Mouse (Mus musculus) hindbrain, embryonic 11.5 days (tissue): ENCODE results near the gene Sema6b. TPM values are rescaled to one million over a fixed set of nuclear protein-coding genes. Genes with fewer than 3 reads are reported as not detected.
A peak's percentile ranks its signal among the peaks of the same experiment; 100 is the strongest.

Experiments
- ATAC-seq: fragments of 200-750 bp; cut with Nextera tagmentation; 2 replicates; pipeline ENCODE4 v1.8.0; 2017; ENCODE audit warnings: mild to moderate bottlenecking, moderate TSS enrichment, moderate library complexity; ENCODE audit not compliant: low FRiP score
- DNase-seq: peaks from one replicate; pipeline ENCODE4 v3.0.0-alpha.2; 2015; ENCODE audit warnings: low spot score
- H3K27ac ChIP-seq: fragments of 300-500 bp; sonication (generic); 2 replicates; pipeline ENCODE4 v1.5.1; 2014; ENCODE audit warnings: mild to moderate bottlenecking, low read depth, low read length
- H3K27me3 ChIP-seq: fragments of 300-500 bp; sonication (generic); 2 replicates; pipeline ENCODE4 v1.6.1; 2014; ENCODE audit warnings: mild to moderate bottlenecking, low read length, moderate library complexity, mixed read lengths; ENCODE audit not compliant: control insufficient read depth, insufficient read depth
- H3K36me3 ChIP-seq: fragments of 300-500 bp; sonication (generic); 2 replicates; pipeline ENCODE4 v1.6.1; 2014; ENCODE audit warnings: mild to moderate bottlenecking, low read length, moderate library complexity, mixed read lengths; ENCODE audit not compliant: control insufficient read depth, insufficient read depth
- H3K4me1 ChIP-seq: fragments of 300-500 bp; sonication (generic); replicated peaks from 2 replicates; pipeline ENCODE4 v1.6.1; 2014; ENCODE audit warnings: low read length, mixed read lengths; ENCODE audit not compliant: control insufficient read depth, insufficient read depth
- H3K4me2 ChIP-seq: fragments of 300-500 bp; sonication (generic); replicated peaks from 2 replicates; pipeline ENCODE4 v1.6.1; 2014; ENCODE audit warnings: mild to moderate bottlenecking, low read depth, low read length
- H3K4me3 ChIP-seq: fragments of 300-500 bp; sonication (generic); 2 replicates; pipeline ENCODE4 v1.5.1; 2014; ENCODE audit warnings: low read depth, low read length
- H3K9ac ChIP-seq: fragments of 300-500 bp; sonication (generic); 2 replicates; pipeline ENCODE4 v1.6.1; 2014; ENCODE audit warnings: low read depth, low read length
- H3K9me3 ChIP-seq: fragments of 300-500 bp; sonication (generic); 2 replicates; pipeline ENCODE4 v1.6.1; 2016; ENCODE audit warnings: low read length; ENCODE audit not compliant: control insufficient read depth
- WGBS: fragments of 180-500 bp; shearing (Covaris S2); extraction: QIAGEN DNeasy Blood & Tissue Kit; methylation state at CpG from one replicate; pipeline ENCODE4 v1.1.7; 2014; 5-methylcytosine and 5-hydroxymethylcytosine counted together
- polyA plus RNA-seq: library from polyadenylated mRNA; unstranded; fragments of >200 nt; fragmentation: Nextera tagmentation; extraction: Ambion mirVana; gene quantifications from 2 replicates; pipeline ENCODE4 v1.2.1, GENCODE M21; 2014

The Sema6b gene
- polyA plus RNA-seq, 1 experiment from 2014 or later, result 2.5 TPM

DNA sequence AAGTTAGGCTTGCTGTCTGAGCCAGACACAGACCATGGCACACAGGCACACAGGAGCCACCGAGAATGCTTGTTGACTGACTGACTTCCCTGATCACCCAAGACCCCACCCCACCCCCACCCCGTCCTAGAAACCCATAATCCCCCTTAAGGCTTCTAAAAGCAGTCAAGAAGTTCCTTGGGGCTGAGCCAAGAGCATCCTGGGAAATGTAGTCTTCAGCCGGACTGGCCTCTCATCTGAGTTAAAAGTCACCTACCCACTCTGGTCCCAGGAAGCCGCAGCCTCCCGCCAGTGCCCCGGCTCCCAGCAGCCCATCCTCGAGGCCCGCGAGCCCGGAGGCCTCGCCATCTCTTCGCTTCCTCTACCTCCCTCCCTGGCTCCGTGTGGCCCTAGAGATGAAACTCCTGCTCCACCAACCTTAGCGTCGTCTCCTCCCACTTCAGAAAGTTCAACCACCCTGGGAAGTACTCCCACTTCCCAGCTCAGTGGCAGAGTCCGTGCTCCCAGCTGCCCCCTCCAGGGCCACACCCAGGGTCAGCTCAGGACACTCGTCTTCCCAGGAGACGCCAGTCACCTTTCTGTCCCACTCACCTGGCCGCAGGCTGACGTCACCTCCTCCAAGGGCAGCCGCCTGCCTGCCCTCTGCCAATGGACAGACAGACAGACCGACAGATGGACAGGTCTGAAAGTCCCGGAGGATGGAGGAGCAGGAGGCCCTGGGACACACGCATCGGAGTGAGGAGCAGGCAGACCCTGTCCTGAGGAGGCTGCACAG, 2.1 kb downstream of the Sema6b start:
- Histone ChIP-seq H3K9me3 (no peaks in the 10 kb centered on the region), H3K4me3 (peak overlapping the region; percentile 18), H3K4me1 (peaks cover 15% of the 10 kb centered on the region), H3K4me2 (peak overlapping the region; percentile 93), H3K36me3 (no peaks in the 10 kb centered on the region), H3K9ac (no peak overlapping the region), H3K27me3 (peaks cover 35% of the 10 kb centered on the region), H3K27ac (no peak overlapping the region)
- WGBS, result 14% methylated on average over 25 of the region's 25 CpGs
- DNase-seq (no peak), ATAC-seq (no peak)

DNA sequence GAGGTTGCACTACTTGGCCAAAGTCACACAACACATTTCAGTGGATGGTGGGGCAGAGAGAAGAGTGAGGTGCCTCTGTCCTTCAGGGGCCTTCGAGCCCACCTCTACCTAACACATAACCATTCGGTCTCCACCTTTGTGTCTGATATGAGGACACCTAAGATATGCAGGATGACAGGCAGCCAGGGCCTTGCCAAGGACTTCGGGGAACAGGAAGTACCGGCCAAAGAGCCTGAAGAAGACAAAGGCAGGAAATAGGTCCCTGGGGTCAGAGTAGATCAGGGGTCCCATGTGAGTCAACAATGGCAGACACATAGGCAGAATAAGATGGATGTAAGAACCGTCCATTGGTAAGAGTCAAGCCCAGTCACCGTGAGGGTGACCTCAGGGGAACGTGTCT, 3.6 kb downstream of the Sema6b start:
- peaks cover 6% of the 10 kb centered on the region for H3K4me1 ChIP-seq
- 85% methylated on average over 7 of the region's 7 CpGs for WGBS

DNA sequence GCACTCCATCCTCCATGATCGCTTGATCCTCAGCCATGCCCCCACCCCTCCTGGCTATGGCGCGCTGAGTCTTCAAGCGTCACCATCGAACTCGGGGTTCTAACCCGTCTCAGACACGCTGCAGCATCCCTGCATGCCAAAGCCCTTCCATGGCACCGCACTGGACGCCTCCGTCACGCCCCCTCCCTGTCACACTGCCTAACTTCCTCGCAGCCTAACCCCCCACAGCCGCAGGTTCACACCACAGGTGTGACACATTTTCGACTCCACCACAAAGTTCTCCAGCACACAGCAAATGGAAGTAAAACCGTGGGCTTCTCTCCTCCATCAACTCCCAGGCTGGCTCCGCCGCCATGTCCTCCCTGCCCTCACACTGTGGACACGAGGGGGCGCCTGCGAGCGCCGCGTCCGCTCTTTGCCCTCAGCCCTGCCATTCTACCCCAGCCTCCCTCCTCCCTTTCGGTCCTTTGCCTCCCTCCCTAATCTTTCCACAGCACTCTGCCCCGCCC, 5.6 kb downstream of the Sema6b start:
- Histone ChIP-seq H3K27me3 (peaks cover 15% of the 10 kb centered on the region), H3K36me3 (no peaks in the 10 kb centered on the region), H3K9me3 (no peaks in the 10 kb centered on the region), H3K4me1 (peaks cover 5% of the 10 kb centered on the region), H3K9ac (0 out of 2 replicates have a peak overlapping the region, but pooled peaks have one; percentile 17), H3K4me3 (0 out of 2 replicates have a peak overlapping the region, but pooled peaks have one; percentile 10), H3K27ac (no peak overlapping the region), H3K4me2 (peak overlapping the region; percentile 39)
- DNase-seq (peak; percentile 80), ATAC-seq (0 out of 2 replicates have a peak, but pooled peaks have one; percentile 10)
- WGBS, result under 1% methylated on average over 27 of the region's 27 CpGs

More for the DNA sequence above, 3.6 kb downstream of the Sema6b start:
- peaks cover 33% of the 10 kb centered on the region for H3K27me3 ChIP-seq
- no peaks in the 10 kb centered on the region for H3K9me3 ChIP-seq
- no peaks in the 10 kb centered on the region for H3K36me3 ChIP-seq
- no peak overlapping the region for H3K4me3 ChIP-seq
- DNase-seq (no peak), ATAC-seq (no peak)
- H3K9ac ChIP-seq, result no peak overlapping the region
- no peak overlapping the region for H3K4me2 ChIP-seq
- H3K27ac ChIP-seq, result no peak overlapping the region

DNA sequence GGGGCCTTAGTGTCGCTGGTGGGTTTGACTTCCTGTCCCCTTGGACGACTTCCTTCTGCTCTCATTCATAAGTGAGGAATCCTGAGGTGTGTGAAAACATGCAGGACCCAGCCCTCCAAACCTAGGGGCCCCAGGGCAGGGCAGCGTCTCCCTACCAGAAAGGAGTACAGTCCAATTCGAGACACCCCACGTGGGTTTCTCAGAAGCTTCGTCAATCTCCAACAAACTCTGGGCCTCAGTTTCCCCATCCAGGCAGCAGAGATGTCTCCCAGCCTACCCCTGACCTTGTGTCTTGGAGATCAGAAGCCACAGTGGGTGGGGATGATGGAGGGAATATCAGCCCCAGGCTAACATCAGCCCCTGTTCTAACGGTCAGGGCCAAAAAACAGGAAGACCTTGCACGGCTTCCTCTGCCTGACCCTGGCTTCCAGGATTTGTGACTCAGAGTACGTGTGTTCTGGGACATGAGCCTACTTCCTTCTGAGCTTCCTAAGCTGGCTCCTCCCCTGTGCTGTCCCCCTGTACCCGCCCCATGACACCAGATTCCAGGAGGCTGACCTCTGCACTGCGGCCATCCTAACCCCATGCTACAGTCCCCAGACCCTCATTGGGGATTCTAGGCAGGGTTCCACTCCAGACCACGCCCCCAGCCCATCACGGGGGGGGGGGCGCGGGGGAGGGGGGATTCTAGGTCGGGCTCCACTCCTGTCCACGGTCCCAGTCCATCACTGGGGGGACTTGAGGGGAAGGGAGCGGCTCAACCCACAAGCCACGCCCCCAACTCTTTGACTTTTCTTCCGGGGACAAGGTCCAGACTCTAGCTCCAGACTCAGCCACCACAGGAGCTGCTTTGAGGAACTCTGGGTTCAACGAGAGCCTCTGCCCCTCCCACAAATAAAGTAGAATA, 6.4 kb downstream of the Sema6b start:
- H3K4me1 ChIP-seq, result peaks cover 5% of the 10 kb centered on the region
- H3K9ac ChIP-seq, result no peak overlapping the region
- H3K4me2 ChIP-seq, result peak overlapping the region; percentile 39; the same call in 1 of the 2 replicates
- no peak overlapping the region for H3K27ac ChIP-seq
- no peaks in the 10 kb centered on the region for H3K9me3 ChIP-seq
- H3K36me3 ChIP-seq, result no peaks in the 10 kb centered on the region
- H3K4me3 ChIP-seq, result no peak overlapping the region
- peak; percentile 34 for DNase-seq
- WGBS, result 18% methylated on average over 18 of the region's 21 CpGs
- peaks cover 8% of the 10 kb centered on the region for H3K27me3 ChIP-seq
- ATAC-seq, result peak; percentile 67

DNA sequence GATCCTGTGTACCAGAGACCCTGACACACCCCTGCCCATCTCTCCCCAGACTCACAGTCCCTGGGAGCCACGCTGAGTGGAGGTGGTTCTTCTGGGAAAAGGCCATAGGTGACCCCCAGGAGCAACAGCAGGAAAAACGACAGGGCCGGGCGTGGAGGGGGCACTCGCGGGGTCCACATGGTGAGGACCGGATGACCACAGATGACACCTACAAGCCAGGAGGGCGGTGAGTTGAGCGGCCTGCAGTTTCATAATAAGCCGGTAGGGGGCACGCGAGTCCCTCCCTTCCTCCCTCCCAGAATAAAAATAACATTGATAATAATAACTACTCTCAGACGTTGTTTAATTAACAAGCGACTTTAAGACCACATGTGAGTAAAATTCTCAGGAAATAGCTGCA, 7.5 kb downstream of the Sema6b start:
- no peak overlapping the region for H3K9ac ChIP-seq
- 4% methylated on average over 14 of the region's 14 CpGs for WGBS
- no peak for ATAC-seq
- H3K9me3 ChIP-seq, result no peaks in the 10 kb centered on the region
- H3K27ac ChIP-seq, result no peak overlapping the region
- 0 out of 2 replicates have a peak, but pooled peaks cover 2% of the 10 kb centered on the region for H3K4me1 ChIP-seq
- H3K4me3 ChIP-seq, result no peak overlapping the region
- no peaks in the 10 kb centered on the region; the same call in 1 of the 2 replicates for H3K36me3 ChIP-seq
- no peaks in the 10 kb centered on the region for H3K27me3 ChIP-seq
- H3K4me2 ChIP-seq, result no peak overlapping the region
- peak; percentile 82 for DNase-seq

DNA sequence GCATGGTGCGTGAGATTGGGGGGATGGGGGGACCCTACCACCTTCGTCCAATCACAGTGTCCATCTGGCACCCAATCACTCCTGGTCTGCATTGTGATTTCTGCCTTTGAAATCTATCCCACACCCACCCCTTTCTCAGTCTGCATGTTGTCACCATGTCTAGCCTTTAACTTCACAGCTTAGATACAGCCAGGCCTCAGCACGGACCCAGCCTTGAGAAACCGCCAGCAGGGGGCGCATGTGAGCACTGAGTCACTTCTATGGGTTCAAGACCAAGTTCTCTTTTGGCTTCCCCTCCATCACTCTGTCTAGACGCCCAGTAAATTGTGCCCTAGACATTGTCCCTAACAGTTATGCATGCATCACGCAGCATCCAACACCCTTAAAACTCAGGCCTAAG, 8.3 kb downstream of the Sema6b start:
- Histone ChIP-seq H3K9me3 (no peaks in the 10 kb centered on the region), H3K9ac (no peak overlapping the region), H3K4me1 (0 out of 2 replicates have a peak, but pooled peaks cover 2% of the 10 kb centered on the region), H3K4me3 (no peak overlapping the region), H3K36me3 (no peaks in the 10 kb centered on the region; the same call in 1 of the 2 replicates), H3K27ac (no peak overlapping the region), H3K4me2 (no peak overlapping the region), H3K27me3 (no peaks in the 10 kb centered on the region)
- DNase-seq, result peak; percentile 80
- 40% methylated on average over 7 of the region's 7 CpGs for WGBS
- ATAC-seq, result peak; percentile 29

DNA sequence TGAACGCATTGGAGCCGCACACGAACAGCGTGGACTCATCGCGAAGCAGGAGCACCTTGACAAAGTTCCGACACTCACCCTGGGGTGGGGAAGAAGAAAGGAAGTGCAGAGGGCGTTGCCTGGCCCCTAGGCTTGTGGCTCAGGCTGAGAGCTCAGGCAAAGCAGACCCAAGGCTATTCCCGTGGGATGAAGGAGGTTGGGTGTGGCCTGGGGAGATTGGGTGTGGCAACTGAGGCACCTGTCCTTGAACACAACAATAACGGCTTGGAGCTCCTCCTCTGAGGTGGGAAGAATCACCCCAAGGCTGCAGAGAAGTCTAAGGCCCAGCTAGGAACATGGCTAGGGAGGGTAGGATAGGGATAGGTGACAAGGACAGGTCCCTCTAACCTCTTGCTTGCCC, 9.0 kb downstream of the Sema6b start:
- Histone ChIP-seq H3K27me3 (peaks cover under 1% of the 10 kb centered on the region; the same call in 1 of the 2 replicates), H3K9me3 (no peaks in the 10 kb centered on the region), H3K4me2 (no peak overlapping the region), H3K27ac (no peak overlapping the region), H3K4me3 (no peak overlapping the region), H3K36me3 (no peaks in the 10 kb centered on the region; the same call in 1 of the 2 replicates), H3K9ac (no peak overlapping the region), H3K4me1 (0 out of 2 replicates have a peak, but pooled peaks cover 2% of the 10 kb centered on the region)
- no peak for DNase-seq
- no peak for ATAC-seq
- 92% methylated on average over 10 of the region's 10 CpGs for WGBS

DNA sequence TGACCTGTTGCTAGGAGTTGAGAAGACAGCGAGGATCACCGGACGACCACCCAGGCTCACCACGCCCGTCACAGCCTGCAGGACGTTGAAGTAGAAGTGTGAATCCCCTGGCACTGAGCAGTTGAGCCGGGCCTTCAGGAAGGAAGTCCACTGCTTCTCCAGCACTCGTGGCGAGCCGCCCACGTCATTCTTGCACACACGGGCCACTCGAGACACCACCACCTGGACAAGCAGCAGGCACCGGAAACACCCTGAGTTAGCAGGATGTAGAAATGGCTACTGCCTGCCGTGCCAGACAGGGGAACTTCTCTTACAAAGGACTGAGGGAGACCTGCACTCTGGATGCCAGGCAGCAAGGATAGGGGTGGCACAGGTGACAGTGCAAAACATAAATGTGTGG, 11.9 kb downstream of the Sema6b start:
- no peak for ATAC-seq
- WGBS, result 83% methylated on average over 15 of the region's 15 CpGs
- H3K36me3 ChIP-seq, result no peaks in the 10 kb centered on the region; the same call in 1 of the 2 replicates

More for the DNA sequence above, 11.9 kb downstream of the Sema6b start:
- Histone ChIP-seq H3K27ac (no peak overlapping the region), H3K4me3 (no peak overlapping the region), H3K4me1 (no peaks in the 10 kb centered on the region), H3K4me2 (no peak overlapping the region), H3K27me3 (peaks cover 24% of the 10 kb centered on the region), H3K9ac (no peak overlapping the region), H3K9me3 (no peaks in the 10 kb centered on the region)
- no peak for DNase-seq
